Mouse (Mus musculus) lung, adult 18-20 months (tissue): Measurements from ENCODE around the gene Gm20812.
"Not testable (repeated sequence)": the region's sequence is repeated elsewhere in the genome, so short reads cannot be mapped to it uniquely, and the experiment has no call there.

ENCODE experiments used
- DNase-seq, 2 experiments: peaks; one replicate each; pipeline ENCODE4 v3.0.0; 2022; ENCODE audit warnings: mixed read lengths in 2 of 2

Gene Gm20812

DNA sequence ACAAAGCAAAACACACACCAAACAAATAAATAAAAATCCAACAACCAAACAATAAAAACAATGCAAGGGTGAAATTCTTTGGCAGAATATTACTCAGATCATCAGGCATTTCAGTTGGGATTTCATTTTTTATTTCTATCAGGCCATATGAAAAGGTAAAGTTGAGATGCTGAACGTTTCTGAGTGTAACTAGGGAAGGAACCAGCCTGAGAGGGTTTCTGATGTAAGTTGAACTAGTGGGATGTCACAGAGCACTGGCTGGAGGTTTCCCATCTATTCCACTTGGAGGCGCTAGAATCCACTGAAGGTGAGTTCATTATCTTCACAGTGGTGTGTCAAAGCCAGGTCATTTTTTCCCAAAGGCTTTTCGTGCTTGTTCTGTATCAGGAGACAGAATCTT is at the start of gene Gm20812:
Gm20812 (plus strand) TSS at position 301 of the 400 bp plus-strand sequence.
- DNase-seq, result not testable (repeated sequence)
